Mouse (Mus musculus): ENCODE measurements around the gene Dab1. TPM values are rescaled to one million over a fixed set of nuclear protein-coding genes. Genes with fewer than 3 reads are reported as not detected.

Gene Dab1
- polyA plus RNA-seq, 1 experiment from 2014 or later, result 1.2 TPM

DNA sequence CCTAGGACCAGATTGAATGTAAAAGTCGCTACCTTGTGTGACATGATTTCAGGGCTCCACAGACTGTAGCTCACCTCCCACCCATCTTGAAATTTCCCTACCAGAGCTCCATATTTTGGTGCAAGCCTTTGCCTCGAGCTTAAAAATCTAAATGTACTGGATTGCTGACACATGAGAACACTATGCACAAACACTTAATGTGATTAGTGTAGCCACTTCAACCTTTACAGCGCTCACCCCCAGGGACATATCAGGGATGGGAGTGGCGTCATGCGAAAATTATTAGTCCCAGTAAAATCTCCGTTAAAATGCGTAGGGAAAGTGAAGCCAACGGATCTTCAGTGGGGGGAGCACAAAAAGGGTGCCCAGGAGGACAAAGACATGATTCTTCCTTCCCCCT is 953.3 kb downstream of the Dab1 start:
- no peaks in the 10 kb centered on the region for H3K4me1 ChIP-seq (replicated peaks)
- H3K27ac ChIP-seq, result no peak overlapping the region
- no peak overlapping the region for H3K9ac ChIP-seq
- no peak overlapping the region for H3K4me3 ChIP-seq
- WGBS, result 65% methylated on average over 8 of the region's 8 CpGs
- no peaks in the 10 kb centered on the region for H3K27me3 ChIP-seq
- ATAC-seq (replicated peaks; ENCODE audit: insufficient number of reproducible peaks, insufficient read depth, low FRiP score, low read depth), result no peak
- no peaks in the 10 kb centered on the region for H3K36me3 ChIP-seq
- H3K9me3 ChIP-seq (replicated peaks), result no peaks in the 10 kb centered on the region
- no peak overlapping the region for H3K4me2 ChIP-seq

DNA sequence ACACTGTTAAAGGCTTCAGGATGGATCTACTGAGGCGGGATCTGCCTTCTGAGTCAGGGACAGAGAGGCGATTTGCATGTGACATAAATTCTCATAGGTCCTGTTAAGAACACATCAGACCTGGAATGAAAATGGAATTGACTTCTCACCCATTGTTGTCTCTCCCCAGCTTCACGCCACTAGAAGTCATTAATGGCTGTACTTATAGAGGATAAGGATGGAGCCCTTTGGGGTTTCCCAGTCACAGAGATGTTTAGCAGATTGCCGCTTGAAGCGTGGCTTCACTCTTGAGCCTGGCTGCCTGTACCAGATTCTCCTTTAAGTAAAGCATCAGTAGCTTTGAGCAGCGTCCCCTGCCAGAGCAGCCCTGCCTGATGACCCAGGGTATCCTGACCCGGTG is 954.3 kb downstream of the Dab1 start:
- H3K27ac ChIP-seq, result no peak overlapping the region
- H3K9me3 ChIP-seq (replicated peaks), result no peaks in the 10 kb centered on the region
- H3K4me3 ChIP-seq, result no peak overlapping the region
- no peak overlapping the region for H3K9ac ChIP-seq
- no peak overlapping the region for H3K4me2 ChIP-seq
- 70% methylated on average over 7 of the region's 7 CpGs for WGBS
- no peaks in the 10 kb centered on the region for H3K36me3 ChIP-seq
- ATAC-seq (replicated peaks; ENCODE audit: insufficient number of reproducible peaks, insufficient read depth, low FRiP score, low read depth), result no peak
- H3K27me3 ChIP-seq, result no peaks in the 10 kb centered on the region
- no peaks in the 10 kb centered on the region for H3K4me1 ChIP-seq (replicated peaks)

DNA sequence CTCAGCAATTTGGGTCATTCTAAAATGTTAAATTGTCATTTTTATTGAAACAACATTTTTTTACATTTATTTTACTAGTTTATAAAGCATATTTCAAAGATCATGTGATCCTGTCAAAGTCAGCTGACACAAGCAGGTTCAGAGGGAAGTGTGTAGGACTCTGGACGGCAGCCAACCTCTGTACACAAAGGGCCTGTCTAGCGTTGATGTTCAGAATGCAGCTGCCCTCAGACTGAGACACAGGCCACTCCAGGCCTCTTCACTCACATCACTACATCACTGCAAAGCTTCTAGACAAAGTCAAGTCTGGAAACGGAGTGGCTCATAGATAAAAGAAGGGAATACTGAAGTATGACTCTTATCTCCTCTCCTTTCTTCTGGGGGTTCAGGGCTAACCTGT is 959.2 kb downstream of the Dab1 start:
- WGBS, result 10% methylated on average over 3 of the region's 3 CpGs
- Histone ChIP-seq H3K4me2 (no peak overlapping the region), H3K9me3 (replicated peaks) (no peaks in the 10 kb centered on the region), H3K4me1 (replicated peaks) (0 out of 2 replicates have a peak, but pooled peaks cover 4% of the 10 kb centered on the region), H3K27ac (no peak overlapping the region), H3K4me3 (no peak overlapping the region), H3K27me3 (no peaks in the 10 kb centered on the region), H3K36me3 (no peaks in the 10 kb centered on the region), H3K9ac (no peak overlapping the region)
- ATAC-seq (replicated peaks; ENCODE audit: insufficient number of reproducible peaks, insufficient read depth, low FRiP score, low read depth), result no peak

DNA sequence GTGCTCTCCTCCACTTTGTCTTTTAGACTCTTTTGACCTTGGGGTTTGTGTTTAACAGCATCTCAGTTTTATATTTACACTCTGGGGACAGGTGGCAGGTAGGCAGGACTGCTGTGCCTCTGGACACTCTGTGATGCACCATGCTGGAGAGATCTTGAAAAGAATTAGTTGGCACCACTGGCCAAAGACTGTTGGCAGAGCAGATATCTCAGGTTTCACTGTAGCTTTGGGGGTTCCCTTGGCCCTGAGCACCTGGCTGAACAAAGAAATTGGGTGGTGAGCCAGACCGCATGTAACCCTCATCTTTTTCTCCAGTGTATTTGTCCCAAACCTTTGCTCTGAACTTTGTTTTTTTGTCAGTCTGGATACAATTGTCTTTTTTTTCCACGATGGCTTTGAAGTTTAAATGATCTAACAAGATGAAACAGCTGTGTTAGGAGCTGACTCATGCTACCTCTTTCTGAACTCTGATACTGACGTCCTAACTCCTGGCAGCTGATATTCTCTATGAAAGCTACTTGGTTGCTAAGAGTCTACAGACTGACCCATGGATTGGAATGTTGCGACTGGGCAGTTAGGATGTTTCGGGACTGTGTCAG is 960.9 kb downstream of the Dab1 start:
- Histone ChIP-seq H3K9me3 (replicated peaks) (no peaks in the 10 kb centered on the region), H3K27ac (no peak overlapping the region), H3K27me3 (no peaks in the 10 kb centered on the region), H3K9ac (no peak overlapping the region), H3K4me1 (replicated peaks) (0 out of 2 replicates have a peak, but pooled peaks cover 4% of the 10 kb centered on the region), H3K4me3 (no peak overlapping the region), H3K36me3 (no peaks in the 10 kb centered on the region), H3K4me2 (no peak overlapping the region)
- 77% methylated on average over 5 of the region's 5 CpGs for WGBS
- no peak for ATAC-seq (replicated peaks; ENCODE audit: insufficient number of reproducible peaks, insufficient read depth, low FRiP score, low read depth)

DNA sequence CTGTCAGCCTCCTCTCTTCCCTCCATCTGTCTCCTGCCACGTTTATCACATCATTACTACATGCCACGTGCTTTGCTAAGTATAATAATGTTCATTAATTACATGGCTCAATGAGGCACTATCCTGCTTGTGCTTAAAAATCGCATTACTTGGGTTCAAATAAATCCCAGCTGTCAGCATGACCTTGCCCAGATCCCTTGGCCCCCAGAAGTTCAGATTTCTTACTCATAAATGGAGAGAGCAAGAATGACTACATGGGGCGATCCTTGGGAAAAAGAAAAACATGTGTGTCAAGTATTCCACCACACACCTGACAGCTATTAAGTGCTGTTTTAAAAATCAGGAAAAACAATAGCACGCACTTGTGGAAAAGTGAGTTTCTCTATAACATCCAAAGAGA is 963.6 kb downstream of the Dab1 start:
- H3K4me1 ChIP-seq (replicated peaks), result 0 out of 2 replicates have a peak, but pooled peaks cover 4% of the 10 kb centered on the region
- ATAC-seq (replicated peaks; ENCODE audit: insufficient number of reproducible peaks, insufficient read depth, low FRiP score, low read depth), result no peak
- H3K27me3 ChIP-seq, result no peaks in the 10 kb centered on the region
- WGBS, result 59% methylated on average over 5 of the region's 5 CpGs
- H3K4me3 ChIP-seq, result no peak overlapping the region
- H3K36me3 ChIP-seq, result no peaks in the 10 kb centered on the region
- no peak overlapping the region for H3K4me2 ChIP-seq
- no peak overlapping the region for H3K27ac ChIP-seq
- no peaks in the 10 kb centered on the region for H3K9me3 ChIP-seq (replicated peaks)
- no peak overlapping the region for H3K9ac ChIP-seq

DNA sequence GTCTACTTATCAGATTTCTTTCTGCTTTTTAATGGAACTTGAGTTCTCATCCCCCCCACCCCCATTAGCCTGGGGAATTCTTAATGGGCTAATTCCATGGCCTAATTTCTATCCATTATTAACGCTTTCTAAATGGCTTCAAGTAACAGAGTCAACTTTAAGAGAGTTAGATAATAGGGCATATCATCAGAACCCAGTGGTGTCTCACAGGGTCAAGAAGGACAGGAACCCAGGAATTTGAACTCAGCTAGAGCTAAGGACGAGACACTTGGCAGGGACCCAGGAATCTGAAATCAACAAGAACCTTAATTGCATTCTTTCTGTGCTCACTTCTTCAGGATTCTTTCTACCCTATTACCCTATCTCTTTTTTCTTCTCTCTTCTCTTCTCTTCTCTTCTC is 968.7 kb downstream of the Dab1 start:
- Histone ChIP-seq H3K9ac (no peak overlapping the region), H3K4me2 (no peak overlapping the region), H3K36me3 (no peaks in the 10 kb centered on the region), H3K4me3 (no peak overlapping the region), H3K9me3 (replicated peaks) (no peaks in the 10 kb centered on the region), H3K4me1 (replicated peaks) (no peaks in the 10 kb centered on the region; the same call in 1 of the 2 replicates), H3K27me3 (no peaks in the 10 kb centered on the region), H3K27ac (no peak overlapping the region)
- no peak for ATAC-seq (replicated peaks; ENCODE audit: insufficient number of reproducible peaks, insufficient read depth, low FRiP score, low read depth)
- 46% methylated on average over 2 of the region's 2 CpGs for WGBS

DNA sequence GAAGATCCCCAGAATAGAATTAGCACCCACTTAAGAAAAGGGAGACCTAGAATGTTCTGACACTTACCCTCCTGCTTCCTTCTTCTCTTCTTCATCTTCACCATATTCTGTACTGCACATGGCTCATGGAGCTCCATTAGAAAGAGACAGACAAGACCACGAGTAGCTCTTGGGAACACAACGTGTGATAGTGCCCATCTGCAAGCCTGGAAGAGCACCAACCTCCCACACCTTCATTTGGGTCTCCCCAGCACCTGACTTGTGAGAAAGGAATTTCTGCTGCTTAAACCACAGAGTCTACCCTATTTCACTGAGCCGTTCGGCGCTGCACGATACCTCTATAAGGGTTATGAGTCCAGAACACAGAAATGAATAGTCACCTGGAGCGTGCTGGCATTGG is 977.8 kb downstream of the Dab1 start:
- H3K9me3 ChIP-seq (replicated peaks), result no peaks in the 10 kb centered on the region
- ATAC-seq (replicated peaks; ENCODE audit: insufficient number of reproducible peaks, insufficient read depth, low FRiP score, low read depth), result no peak
- no peak overlapping the region for H3K9ac ChIP-seq
- H3K4me2 ChIP-seq, result no peak overlapping the region
- H3K27ac ChIP-seq, result no peak overlapping the region
- H3K36me3 ChIP-seq, result no peaks in the 10 kb centered on the region
- no peaks in the 10 kb centered on the region for H3K27me3 ChIP-seq
- H3K4me1 ChIP-seq (replicated peaks), result no peaks in the 10 kb centered on the region
- WGBS, result 89% methylated on average over 7 of the region's 7 CpGs
- no peak overlapping the region for H3K4me3 ChIP-seq

DNA sequence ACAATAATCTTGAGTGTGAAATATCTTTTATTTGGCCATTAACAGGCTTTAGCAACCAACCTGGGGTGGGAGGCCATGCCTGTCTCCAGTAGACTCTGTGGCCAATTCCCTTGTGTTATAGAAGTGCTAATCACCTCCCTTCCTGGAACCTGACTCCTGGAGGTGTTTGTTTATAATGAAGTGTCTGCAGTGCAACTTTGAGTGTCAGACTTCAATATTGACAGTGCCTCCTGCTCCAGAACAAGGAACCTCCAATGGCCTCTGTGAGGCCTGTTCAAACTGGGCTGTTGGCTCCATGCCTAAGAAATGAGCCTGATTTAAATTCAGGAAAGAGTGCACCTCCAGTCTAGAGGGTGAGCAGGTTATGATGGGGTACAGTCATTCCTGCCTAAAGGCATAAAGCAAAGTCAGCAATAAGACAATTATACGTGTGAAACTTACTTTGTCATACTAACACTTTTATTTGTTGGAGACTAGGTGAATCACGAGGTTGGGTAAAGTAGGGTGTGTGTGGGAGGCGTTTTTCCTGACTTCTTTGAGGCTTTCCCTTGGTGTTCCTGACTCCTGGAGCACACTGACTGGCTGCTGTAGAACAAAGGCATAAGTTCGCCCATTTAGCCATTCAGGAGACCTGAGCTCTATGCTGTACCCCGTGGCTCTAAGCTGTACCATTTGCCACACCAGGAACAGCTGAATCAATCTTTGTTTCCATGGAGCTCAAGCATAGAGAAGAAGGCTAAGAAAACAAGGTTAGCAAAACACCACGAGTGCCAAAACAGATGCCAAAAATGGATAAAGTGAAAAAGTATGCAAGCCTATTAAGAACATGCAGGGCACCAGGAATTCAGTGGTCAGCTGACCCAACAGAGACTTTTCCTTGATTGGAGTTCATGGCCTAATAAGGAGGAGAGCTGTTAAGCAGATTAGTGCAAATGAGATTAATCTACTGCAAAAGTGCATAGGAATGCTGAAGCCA is 978.6 kb downstream of the Dab1 start:
- Histone ChIP-seq H3K4me3 (no peak overlapping the region), H3K9me3 (replicated peaks) (no peaks in the 10 kb centered on the region), H3K27ac (no peak overlapping the region), H3K4me2 (no peak overlapping the region), H3K4me1 (replicated peaks) (no peaks in the 10 kb centered on the region), H3K9ac (no peak overlapping the region), H3K27me3 (no peaks in the 10 kb centered on the region), H3K36me3 (no peaks in the 10 kb centered on the region)
- WGBS, result 75% methylated on average over 6 of the region's 6 CpGs
- no peak for ATAC-seq (replicated peaks; ENCODE audit: insufficient number of reproducible peaks, insufficient read depth, low FRiP score, low read depth)

DNA sequence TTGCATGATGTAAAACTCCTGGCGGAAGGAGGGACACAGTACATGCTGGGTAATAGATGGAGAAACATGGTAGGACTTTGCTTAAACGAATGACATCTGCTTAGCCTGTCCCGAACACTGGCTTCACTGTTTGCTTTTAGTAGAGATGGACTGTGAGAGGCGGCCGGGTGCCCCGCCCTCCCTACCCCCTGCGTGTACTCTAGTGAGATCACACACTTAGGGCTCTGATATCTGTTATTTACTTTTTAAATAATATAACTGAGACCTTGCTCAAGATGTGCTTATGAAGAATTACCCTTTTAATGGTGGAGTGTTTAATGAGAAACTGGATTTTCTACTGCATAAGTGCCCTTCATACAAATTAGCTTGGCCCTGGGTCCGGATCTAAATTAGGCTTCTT is 983.6 kb downstream of the Dab1 start:
- no peak overlapping the region for H3K9ac ChIP-seq
- no peaks in the 10 kb centered on the region for H3K4me1 ChIP-seq (replicated peaks)
- no peaks in the 10 kb centered on the region for H3K9me3 ChIP-seq (replicated peaks)
- ATAC-seq (replicated peaks; ENCODE audit: insufficient number of reproducible peaks, insufficient read depth, low FRiP score, low read depth), result no peak
- 82% methylated on average over 8 of the region's 8 CpGs for WGBS
- H3K27me3 ChIP-seq, result no peaks in the 10 kb centered on the region
- H3K4me2 ChIP-seq, result no peak overlapping the region
- H3K4me3 ChIP-seq, result no peak overlapping the region
- H3K27ac ChIP-seq, result no peak overlapping the region
- H3K36me3 ChIP-seq, result no peaks in the 10 kb centered on the region

DNA sequence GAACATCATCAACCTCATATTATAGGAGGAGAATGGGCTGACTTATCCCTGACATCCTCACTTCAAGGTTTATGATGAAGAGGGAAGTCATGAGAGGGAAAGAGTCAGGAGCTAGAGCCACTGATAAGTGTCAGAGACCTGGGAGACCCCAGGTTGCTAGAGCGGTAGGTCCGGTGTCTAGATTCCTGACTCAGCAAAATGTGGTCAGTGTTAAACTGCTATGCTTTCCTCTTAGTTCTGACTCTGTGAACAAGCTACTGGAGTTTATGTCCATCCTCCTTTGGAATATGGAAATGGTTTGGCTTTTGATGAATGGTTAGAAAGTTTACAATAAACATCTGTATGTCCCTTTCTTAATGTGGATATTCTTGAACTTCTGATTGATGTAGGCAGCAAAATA is 985.1 kb downstream of the Dab1 start:
- Histone ChIP-seq H3K36me3 (no peaks in the 10 kb centered on the region), H3K9ac (no peak overlapping the region), H3K27me3 (no peaks in the 10 kb centered on the region), H3K4me2 (no peak overlapping the region), H3K4me3 (no peak overlapping the region), H3K9me3 (replicated peaks) (no peaks in the 10 kb centered on the region), H3K27ac (no peak overlapping the region), H3K4me1 (replicated peaks) (no peaks in the 10 kb centered on the region)
- WGBS, result 91% methylated on average over 2 of the region's 2 CpGs
- no peak for ATAC-seq (replicated peaks; ENCODE audit: insufficient number of reproducible peaks, insufficient read depth, low FRiP score, low read depth)

DNA sequence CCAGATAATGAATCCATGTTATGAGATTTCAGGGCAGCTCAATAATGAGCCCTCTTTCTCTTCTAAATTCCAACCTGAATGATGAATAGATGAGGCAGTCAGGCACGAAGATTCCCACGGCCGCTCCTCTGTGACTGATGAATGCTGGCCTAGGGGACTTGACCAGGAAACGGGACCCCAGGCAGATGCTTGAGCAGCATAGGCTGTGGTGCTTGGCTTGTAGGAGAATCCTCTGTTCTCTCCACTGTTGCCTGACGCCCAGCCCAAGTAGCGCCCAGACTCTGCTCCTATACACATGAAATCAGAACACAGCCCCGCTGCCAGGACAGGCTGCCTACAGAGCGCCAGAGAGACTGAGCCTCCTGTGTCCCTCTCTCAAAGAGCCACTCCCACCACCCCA is 987.7 kb downstream of the Dab1 start:
- H3K4me3 ChIP-seq, result no peak overlapping the region
- no peaks in the 10 kb centered on the region for H3K36me3 ChIP-seq
- H3K9me3 ChIP-seq (replicated peaks), result no peaks in the 10 kb centered on the region
- H3K4me1 ChIP-seq (replicated peaks), result no peaks in the 10 kb centered on the region
- H3K4me2 ChIP-seq, result no peak overlapping the region
- no peak overlapping the region for H3K27ac ChIP-seq
- 79% methylated on average over 8 of the region's 8 CpGs for WGBS
- no peak overlapping the region for H3K9ac ChIP-seq
- no peak for ATAC-seq (replicated peaks; ENCODE audit: insufficient number of reproducible peaks, insufficient read depth, low FRiP score, low read depth)
- H3K27me3 ChIP-seq, result no peaks in the 10 kb centered on the region

DNA sequence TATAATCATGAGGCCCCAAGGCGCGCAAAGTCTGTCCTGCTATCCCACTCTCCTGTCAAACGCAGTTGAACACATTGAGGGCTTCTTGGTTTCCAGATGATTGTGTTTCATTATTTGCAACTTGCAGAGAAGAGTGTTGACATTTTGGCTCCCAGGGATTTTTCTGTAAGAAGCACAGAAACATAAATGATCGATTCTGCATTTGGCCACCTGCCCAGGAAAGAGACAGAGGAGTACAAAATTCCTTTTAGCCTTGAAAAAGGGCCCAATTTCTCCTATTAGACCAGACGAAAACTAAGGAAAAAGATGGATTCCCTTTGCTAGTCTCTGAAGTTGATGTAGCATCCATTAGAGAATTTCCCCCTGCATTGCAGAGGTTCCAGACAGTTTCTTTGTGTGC is 988.5 kb downstream of the Dab1 start:
- WGBS, result 53% methylated on average over 5 of the region's 5 CpGs
- Histone ChIP-seq H3K4me3 (no peak overlapping the region), H3K27ac (no peak overlapping the region), H3K9me3 (replicated peaks) (no peaks in the 10 kb centered on the region), H3K36me3 (no peaks in the 10 kb centered on the region), H3K4me2 (no peak overlapping the region), H3K27me3 (no peaks in the 10 kb centered on the region), H3K4me1 (replicated peaks) (no peaks in the 10 kb centered on the region), H3K9ac (no peak overlapping the region)
- no peak for ATAC-seq (replicated peaks; ENCODE audit: insufficient number of reproducible peaks, insufficient read depth, low FRiP score, low read depth)

Data from heart, embryonic 15.5 days (tissue).